In the genomic region with DNA sequence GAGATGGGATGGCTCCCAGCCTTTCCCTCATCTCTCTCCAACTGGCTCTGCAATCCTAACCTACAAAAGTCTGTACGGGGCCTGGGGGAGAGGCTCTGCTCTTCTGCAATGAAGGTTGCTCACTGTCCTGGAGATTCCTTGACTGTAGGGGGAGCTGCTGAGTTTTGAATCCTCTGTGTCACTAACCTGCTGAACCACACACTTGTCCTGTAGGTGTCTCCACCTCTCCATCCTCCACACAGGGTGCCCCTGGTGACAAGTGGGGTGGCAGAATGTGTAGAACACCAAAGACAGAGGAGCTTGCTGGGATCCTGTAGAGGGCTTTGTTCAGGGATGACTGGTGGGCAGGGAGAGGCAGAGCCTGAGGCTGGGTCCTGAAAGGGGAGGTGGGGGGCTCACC, we compare ENCODE assay signal across 9 mouse cellular contexts. TPM values are rescaled to one million over a fixed set of nuclear protein-coding genes. Genes with fewer than 3 reads are reported as not detected.
A peak's percentile ranks its signal among the peaks of the same experiment; 100 is the strongest.
DNase-seq lines count a peak whose midpoint lies in the region; ATAC-seq lines count a peak whose summit lies in the region.
"Had no signal": no experiment of that assay in that cellular context is flagged by ENCODE, and none has a peak within 500 bp of the region (broad histone marks: within the 10 kb centered on the region; RNA-seq: fewer than 3 reads in every experiment).

No protein-coding gene starts in this region.

- 20% methylated on average over 1 of the region's 1 CpGs for WGBS in hindbrain, embryonic 11.5 days
- WGBS in hindbrain, embryonic 16.5 days = 18% methylated on average over 1 of the region's 1 CpGs

- no peaks in the 10 kb centered on the region for H3K36me3 ChIP-seq in hindbrain, embryonic 11.5 days (ENCODE audit: control insufficient read depth, insufficient read depth, low read length)
- H3K36me3 ChIP-seq in hindbrain, embryonic 16.5 days (ENCODE audit: control insufficient read depth, insufficient read depth, low read length) = no peaks in the 10 kb centered on the region
- H3K36me3 ChIP-seq in megakaryocyte, embryonic 14.5 days (replicated peaks; ENCODE audit: low read length) = no peaks in the 10 kb centered on the region
- H3K36me3 ChIP-seq: embryonic facial prominence, embryonic 15.5 days had no signal

- H3K27ac ChIP-seq in hindbrain, embryonic 11.5 days (ENCODE audit: low read depth, low read length) = no peak overlapping the region
- H3K27ac ChIP-seq in hindbrain, embryonic 16.5 days (ENCODE audit: low read depth, low read length) = no peak overlapping the region
- H3K27ac ChIP-seq: embryonic facial prominence, embryonic 15.5 days had no signal

- no peak overlapping the region for H3K4me3 ChIP-seq in hindbrain, embryonic 11.5 days (ENCODE audit: low read depth, low read length)
- H3K4me3 ChIP-seq in hindbrain, embryonic 16.5 days (ENCODE audit: low read length) = no peak overlapping the region
- peak overlapping the region; percentile 24 for H3K4me3 ChIP-seq in megakaryocyte, embryonic 14.5 days (replicated peaks)
- H3K4me3 ChIP-seq: embryonic facial prominence, embryonic 15.5 days had no signal

- no peaks in the 10 kb centered on the region for H3K4me1 ChIP-seq in hindbrain, embryonic 11.5 days (replicated peaks; ENCODE audit: control insufficient read depth, insufficient read depth, low read length)
- no peaks in the 10 kb centered on the region for H3K4me1 ChIP-seq in hindbrain, embryonic 16.5 days (ENCODE audit: control insufficient read depth, insufficient read depth, low read depth, low read length)
- H3K4me1 ChIP-seq in megakaryocyte, embryonic 14.5 days = peaks cover 13% of the 10 kb centered on the region

- no peak overlapping the region for H3K4me2 ChIP-seq in hindbrain, embryonic 11.5 days (replicated peaks; ENCODE audit: low read depth, low read length)
- no peak overlapping the region for H3K4me2 ChIP-seq in hindbrain, embryonic 16.5 days (ENCODE audit: low read length)
- H3K4me2 ChIP-seq: embryonic facial prominence, embryonic 15.5 days had no signal

- no peak overlapping the region for H3K9ac ChIP-seq in hindbrain, embryonic 11.5 days (ENCODE audit: low read depth, low read length)
- no peak overlapping the region for H3K9ac ChIP-seq in hindbrain, embryonic 16.5 days (ENCODE audit: low read depth, low read length)
- H3K9ac ChIP-seq: embryonic facial prominence, embryonic 15.5 days had no signal

- peak; percentile 64 for DNase-seq in hindbrain, embryonic 11.5 days (ENCODE audit: low spot score)
- peak; percentile 92 for DNase-seq in ZHBTc4 (ENCODE audit: low read depth, low spot score)
- DNase-seq in embryo, embryonic 10 days (ENCODE audit: low spot score) = peak; percentile 71
- peak; percentile 54 to 57 for DNase-seq in left cerebral cortex, adult 18-20 months (ENCODE audit: low spot score in 2 of 2)
- peak; percentile 41 for DNase-seq in testis, postnatal 14 days (ENCODE audit: low spot score)

- ATAC-seq in hindbrain, embryonic 11.5 days (ENCODE audit: low FRiP score) = no peak
- ATAC-seq in hindbrain, embryonic 16.5 days = no peak
- peak; percentile 89 for ATAC-seq in inflammation-experienced regulatory T-cells, adult 6 months

- H3K9me3 ChIP-seq in hindbrain, embryonic 11.5 days (ENCODE audit: control insufficient read depth, low read length) = no peaks in the 10 kb centered on the region
- H3K9me3 ChIP-seq in hindbrain, embryonic 16.5 days (ENCODE audit: control insufficient read depth, low read length) = no peaks in the 10 kb centered on the region
- H3K9me3 ChIP-seq in megakaryocyte, embryonic 14.5 days = peaks cover 3% of the 10 kb centered on the region
- H3K9me3 ChIP-seq: embryonic facial prominence, embryonic 15.5 days had no signal

- peaks cover 4% of the 10 kb centered on the region; the same call in 1 of the 2 replicates for H3K27me3 ChIP-seq in hindbrain, embryonic 11.5 days (ENCODE audit: control insufficient read depth, insufficient read depth, low read length)
- H3K27me3 ChIP-seq in hindbrain, embryonic 16.5 days (replicated peaks; ENCODE audit: control insufficient read depth, insufficient read depth, low read length) = 0 out of 2 replicates have a peak, but pooled peaks cover 2% of the 10 kb centered on the region
- H3K27me3 ChIP-seq in megakaryocyte, embryonic 14.5 days (replicated peaks) = peaks cover 52% of the 10 kb centered on the region
- H3K27me3 ChIP-seq: embryonic facial prominence, embryonic 15.5 days had no signal

RNA-seq across cellular contexts. Expression of a gene that starts 1.6 kb away (rescaled TPM):
- polyA plus RNA-seq in hindbrain, embryonic 11.5 days (2014; fragmentation: Nextera tagmentation; extraction: Ambion mirVana) = 1.5 and 2.2 TPM in 2 replicates
- polyA plus RNA-seq in hindbrain, embryonic 16.5 days (2015; fragmentation: Nextera tagmentation; extraction: Ambion mirVana) = 11.8 and 16.4 TPM in 2 replicates
- polyA plus RNA-seq in inflammation-experienced regulatory T-cells, adult 6 months (2017; shearing (Covaris generic)) = 100 to 1,000 TPM in 2 of 3 experiments, 10 to 100 TPM in 1; 40.9 to 267 (median 215) TPM
- 10 to 100 TPM; 27.6 to 30.8 TPM for total RNA-seq in left cerebral cortex, adult 18-20 months (2021)
- not detected in 2 replicates for polyA plus RNA-seq in megakaryocyte, embryonic 14.5 days (2012; ENCODE audit: insufficient read depth, low replicate concordance)

RNA-seq across cellular contexts. Expression of a gene that starts 28.8 kb away (rescaled TPM):
- not detected in 2 replicates for polyA plus RNA-seq in hindbrain, embryonic 11.5 days (2014; fragmentation: Nextera tagmentation; extraction: Ambion mirVana)
- polyA plus RNA-seq in hindbrain, embryonic 16.5 days (2015; fragmentation: Nextera tagmentation; extraction: Ambion mirVana) = not detected in 2 replicates
- not detected for polyA plus RNA-seq in inflammation-experienced regulatory T-cells, adult 6 months (2017; shearing (Covaris generic))
- not detected for total RNA-seq in left cerebral cortex, adult 18-20 months (2021)
- not detected in 2 replicates for polyA plus RNA-seq in megakaryocyte, embryonic 14.5 days (2012; ENCODE audit: insufficient read depth, low replicate concordance)
- polyA plus RNA-seq: embryonic facial prominence, embryonic 15.5 days had no signal

Comparison
In these comparisons a context has a peak if more than half of its experiments do, and no peak if none do; other contexts are left out.
1. DNase-seq: peak in every context shown above with its lines; median percentile 92 in ZHBTc4; 71 in embryo, embryonic 10 days; 64 in hindbrain, embryonic 11.5 days; 56 in left cerebral cortex, adult 18-20 months; 41 in testis, postnatal 14 days.